In the genomic region with DNA sequence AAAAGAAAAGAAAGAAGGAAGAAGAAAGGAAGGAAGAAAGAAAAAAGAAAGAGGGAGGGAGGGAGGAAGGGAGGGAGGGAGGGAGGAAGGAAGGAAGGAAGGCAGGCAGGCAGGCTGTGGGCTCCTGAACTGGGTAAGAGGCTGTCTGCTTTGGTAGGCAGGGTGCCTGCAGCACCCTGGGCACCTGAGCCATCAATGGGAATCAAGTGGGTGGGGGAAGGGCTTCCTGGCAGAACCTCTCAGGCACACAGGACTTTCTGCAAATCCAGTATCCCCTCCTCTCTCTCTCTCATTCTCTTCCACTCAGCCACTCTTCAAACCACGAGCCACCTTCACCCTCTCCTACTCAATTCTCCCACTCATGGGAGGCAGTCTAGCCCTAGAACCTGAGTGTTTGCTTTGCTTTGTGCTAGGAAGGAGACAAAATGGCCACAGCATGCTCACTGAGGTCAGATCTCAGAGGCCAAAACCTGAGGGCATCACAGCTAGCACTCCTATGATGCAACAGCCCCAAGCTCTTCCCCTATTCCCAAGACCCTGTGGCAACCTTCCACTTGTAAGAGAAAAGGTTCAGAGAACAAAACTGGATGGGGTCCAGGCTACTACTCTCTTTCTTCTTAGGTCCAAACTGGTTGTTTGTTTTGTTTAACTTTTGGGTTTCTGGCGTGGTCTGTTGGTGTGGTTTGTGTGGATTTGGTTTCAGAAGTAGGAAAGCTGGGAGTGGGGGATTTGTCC, we compare ENCODE assay signal across 16 mouse cellular contexts. TPM values are rescaled to one million over a fixed set of nuclear protein-coding genes. Genes with fewer than 3 reads are reported as not detected.
A peak's percentile ranks its signal among the peaks of the same experiment; 100 is the strongest.
DNase-seq lines count a peak whose midpoint lies in the region; TF ChIP-seq lines count a peak whose summit lies in the region.
"Had no signal": no experiment of that assay in that cellular context is flagged by ENCODE, and none has a peak within 500 bp of the region (broad histone marks: within the 10 kb centered on the region; RNA-seq: fewer than 3 reads in every experiment).

No protein-coding gene starts in this region.

- WGBS in thymus, adult 2 months: 47% methylated on average over 2 of the region's 2 CpGs

- H3K27ac ChIP-seq in thymus, adult 2 months (ENCODE audit: control insufficient read depth, insufficient read depth, low read length): peak overlapping the region; percentile 54; the same call in 1 of the 2 replicates
- H3K27ac ChIP-seq: heart, embryonic 10.5 days; hindbrain, embryonic 12.5 days; limb, embryonic 13.5 days; midbrain, embryonic 13.5 days had no signal

- peaks cover 17% of the 10 kb centered on the region for H3K4me1 ChIP-seq in thymus, adult 2 months (replicated peaks; ENCODE audit: control insufficient read depth, insufficient read depth, low read length)
- H3K4me1 ChIP-seq: hindbrain, embryonic 12.5 days; limb, embryonic 13.5 days; midbrain, embryonic 13.5 days had no signal

- no peak for DNase-seq in thymus, adult 2 months
- no peak for DNase-seq in thymus, postnatal 0 days (ENCODE audit: low spot score)
- peak; percentile 32 for DNase-seq in induced T-regulatory cell, adult 2 months (ENCODE audit: low read depth)
- peak; percentile 91 for DNase-seq in lung, postnatal 36 days
- DNase-seq in ovary, adult 18-20 months (ENCODE audit: low spot score): no peak
- DNase-seq in kidney, postnatal 4 days: no peak
- DNase-seq in urinary bladder, postnatal 4 days (ENCODE audit: low spot score in 2 of 2): no peak
- DNase-seq in left cerebral cortex, postnatal 36 days (ENCODE audit: low spot score in 2 of 2): no peak
- DNase-seq: adrenal gland, postnatal 36 days; cerebellum, adult 11-12 months; layer of hippocampus, postnatal 36 days; right cerebral cortex, postnatal 25 days had no signal

- intact Hi-C loops in left cerebral cortex, postnatal 36 days (cut with DNase I): no loop called here

- no peak for TF ChIP-seq POLR2A in thymus, adult 2 months (IDR thresholded peaks at IDR 0.05; ENCODE audit: control insufficient read depth, extremely low read depth, insufficient read depth, low read length, poor library complexity)

- no peak for TF ChIP-seq CTCF in thymus, adult 2 months (IDR thresholded peaks at IDR 0.05; ENCODE audit: borderline replicate concordance, control insufficient read depth, extremely low read depth, insufficient read depth, low read length, poor library complexity)

- no peak overlapping the region for H3K4me3 ChIP-seq in thymus, adult 2 months (ENCODE audit: control insufficient read depth, insufficient read depth, low read length)
- H3K4me3 ChIP-seq: heart, embryonic 10.5 days; hindbrain, embryonic 12.5 days; limb, embryonic 13.5 days; midbrain, embryonic 13.5 days had no signal

- H3K36me3 ChIP-seq in thymus, adult 2 months (ENCODE audit: control insufficient read depth, insufficient read depth, low read length): no peaks in the 10 kb centered on the region
- H3K36me3 ChIP-seq: heart, embryonic 10.5 days; hindbrain, embryonic 12.5 days; limb, embryonic 13.5 days; midbrain, embryonic 13.5 days had no signal

- no peaks in the 10 kb centered on the region for H3K27me3 ChIP-seq in thymus, adult 2 months (ENCODE audit: control insufficient read depth, insufficient read depth, low read length)
- H3K27me3 ChIP-seq: hindbrain, embryonic 12.5 days; limb, embryonic 13.5 days; midbrain, embryonic 13.5 days had no signal

RNA-seq across cellular contexts. Expression of gene Secisbp2l, which starts 9.6 kb away (rescaled TPM):
- 16.8 and 20.0 TPM in 2 replicates for polyA plus RNA-seq in thymus, adult 2 months (2012; rRNA removed)
- polyA plus RNA-seq in thymus, postnatal 0 days (2015; fragmentation: Nextera tagmentation; extraction: Ambion mirVana): 14.8 and 16.9 TPM in 2 replicates
- total RNA-seq in left cerebral cortex, postnatal 36 days (2021): 100 to 1,000 TPM; 103 to 107 TPM

Comparison
In these comparisons a context has a peak if more than half of its experiments do, and no peak if none do; other contexts are left out.
1. DNase-seq: peak in induced T-regulatory cell, adult 2 months (single experiment) and lung, postnatal 36 days (single experiment); none in thymus, adult 2 months (single experiment), thymus, postnatal 0 days (single experiment), ovary, adult 18-20 months (single experiment), kidney, postnatal 4 days (0 of 2), urinary bladder, postnatal 4 days (0 of 2) and left cerebral cortex, postnatal 36 days (0 of 2).